Mouse (Mus musculus): ENCODE measurements at regions not wholly inside any gene's neighbourhood (a gene's known extent, or its start where the extent isn't known, plus 50 kb on each side); places are given as distances from the start of the nearest gene placed in this dataset.

- Histone ChIP-seq H3K4me3 (ENCODE audit: control insufficient read depth in 1 of 2, insufficient read depth in 1 of 2, low read depth in 1 of 2, low read length in 2 of 2) (no peak overlapping the region), H3K27me3 (ENCODE audit: control insufficient read depth, insufficient read depth, low read length) (no peaks in the 10 kb centered on the region), H3K4me2 (ENCODE audit: low read length) (no peak overlapping the region), H3K9me3 (ENCODE audit: control insufficient read depth, low read length) (no peaks in the 10 kb centered on the region), H3K4me1 (ENCODE audit: control insufficient read depth in 2 of 2, insufficient read depth in 2 of 2, low read length in 2 of 2) (peaks cover 2 to 8% of the 10 kb centered on the region in 2 experiments; a peak in 1 of 4 replicates), H3K27ac (replicated peaks in 1 of 2; ENCODE audit: control insufficient read depth in 1 of 2, insufficient read depth in 1 of 2, low read depth in 2 of 2, low read length in 2 of 2) (no peak overlapping the region), H3K36me3 (ENCODE audit: control insufficient read depth, insufficient read depth, low read length) (no peaks in the 10 kb centered on the region), H3K9ac (ENCODE audit: low read length) (no peak overlapping the region)
- ATAC-seq (ENCODE audit: insufficient number of reproducible peaks, insufficient read depth, low FRiP score, low read depth): no peak
- WGBS: 26% methylated on average over 10 of the region's 10 CpGs
These were observed 70.3 kb upstream of the Npas2 start for GRCm38 (mm10) chr1:39123081-39123812.

- WGBS: 52% methylated on average over 2 of the region's 2 CpGs
- ATAC-seq (ENCODE audit: insufficient number of reproducible peaks, insufficient read depth, low FRiP score, low read depth): no peak
- Histone ChIP-seq H3K27me3 (ENCODE audit: control insufficient read depth, insufficient read depth, low read length) (no peaks in the 10 kb centered on the region), H3K27ac (replicated peaks in 1 of 2; ENCODE audit: control insufficient read depth in 1 of 2, insufficient read depth in 1 of 2, low read depth in 2 of 2, low read length in 2 of 2) (no peak overlapping the region), H3K9ac (ENCODE audit: low read length) (no peak overlapping the region), H3K4me1 (ENCODE audit: control insufficient read depth in 2 of 2, insufficient read depth in 2 of 2, low read length in 2 of 2) (peaks cover 2 to 8% of the 10 kb centered on the region in 2 experiments; a peak in 1 of 4 replicates), H3K36me3 (ENCODE audit: control insufficient read depth, insufficient read depth, low read length) (no peaks in the 10 kb centered on the region), H3K4me2 (ENCODE audit: low read length) (no peak overlapping the region), H3K9me3 (ENCODE audit: control insufficient read depth, low read length) (no peaks in the 10 kb centered on the region), H3K4me3 (ENCODE audit: control insufficient read depth in 1 of 2, insufficient read depth in 1 of 2, low read depth in 1 of 2, low read length in 2 of 2) (no peak overlapping the region)
These were observed 69.8 kb upstream of the Npas2 start for GRCm38 (mm10) chr1:39123813-39124146.

DNA sequence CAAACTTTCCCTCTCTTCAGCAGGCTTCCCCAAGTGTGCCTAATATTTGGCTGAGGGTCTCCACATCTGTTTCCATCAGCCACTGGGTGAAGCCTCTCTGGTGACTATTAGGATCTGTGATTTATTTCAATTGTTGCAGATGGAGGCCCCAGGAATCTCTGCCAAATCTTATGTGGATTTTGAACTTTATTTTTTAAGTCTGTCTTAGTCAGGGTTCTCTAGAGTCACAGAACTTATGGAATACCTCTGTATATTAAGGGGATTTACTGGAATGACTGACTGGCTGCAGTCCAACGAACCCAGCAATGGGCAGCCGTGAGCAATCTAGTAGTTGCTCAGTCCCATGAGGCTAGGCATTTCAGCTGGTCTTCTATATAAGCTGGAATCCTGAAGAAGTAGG lies 59.0 kb upstream of the Npas2 start:
- no peak overlapping the region for H3K4me2 ChIP-seq (ENCODE audit: low read length)
- H3K9ac ChIP-seq (ENCODE audit: low read length): no peak overlapping the region
- H3K4me1 ChIP-seq (ENCODE audit: control insufficient read depth in 2 of 2, insufficient read depth in 2 of 2, low read length in 2 of 2): no peaks in the 10 kb centered on the region
- no peak overlapping the region for H3K4me3 ChIP-seq (ENCODE audit: control insufficient read depth in 1 of 2, insufficient read depth in 1 of 2, low read depth in 1 of 2, low read length in 2 of 2)
- H3K27ac ChIP-seq (replicated peaks in 1 of 2; ENCODE audit: control insufficient read depth in 1 of 2, insufficient read depth in 1 of 2, low read depth in 2 of 2, low read length in 2 of 2): no peak overlapping the region
- ATAC-seq (ENCODE audit: insufficient number of reproducible peaks, insufficient read depth, low FRiP score, low read depth): no peak
- no peaks in the 10 kb centered on the region for H3K36me3 ChIP-seq (ENCODE audit: control insufficient read depth, insufficient read depth, low read length)
- H3K27me3 ChIP-seq (ENCODE audit: control insufficient read depth, insufficient read depth, low read length): no peaks in the 10 kb centered on the region
- H3K9me3 ChIP-seq (ENCODE audit: control insufficient read depth, low read length): no peaks in the 10 kb centered on the region
- 67% methylated on average over 2 of the region's 2 CpGs for WGBS

- Histone ChIP-seq H3K9me3 (ENCODE audit: control insufficient read depth, low read length) (no peaks in the 10 kb centered on the region), H3K9ac (ENCODE audit: low read length) (no peak overlapping the region), H3K27ac (replicated peaks in 1 of 2; ENCODE audit: control insufficient read depth in 1 of 2, insufficient read depth in 1 of 2, low read depth in 2 of 2, low read length in 2 of 2) (no peak overlapping the region), H3K27me3 (ENCODE audit: control insufficient read depth, insufficient read depth, low read length) (no peaks in the 10 kb centered on the region), H3K4me2 (ENCODE audit: low read length) (no peak overlapping the region), H3K4me1 (ENCODE audit: control insufficient read depth in 2 of 2, insufficient read depth in 2 of 2, low read length in 2 of 2) (no peaks in the 10 kb centered on the region), H3K4me3 (ENCODE audit: control insufficient read depth in 1 of 2, insufficient read depth in 1 of 2, low read depth in 1 of 2, low read length in 2 of 2) (no peak overlapping the region), H3K36me3 (ENCODE audit: control insufficient read depth, insufficient read depth, low read length) (no peaks in the 10 kb centered on the region)
- no peak for ATAC-seq (ENCODE audit: insufficient number of reproducible peaks, insufficient read depth, low FRiP score, low read depth)
- WGBS: 81% methylated on average over 2 of the region's 2 CpGs
These were observed 50.5 kb upstream of the Npas2 start for GRCm38 (mm10) chr1:39143054-39143453.

DNA sequence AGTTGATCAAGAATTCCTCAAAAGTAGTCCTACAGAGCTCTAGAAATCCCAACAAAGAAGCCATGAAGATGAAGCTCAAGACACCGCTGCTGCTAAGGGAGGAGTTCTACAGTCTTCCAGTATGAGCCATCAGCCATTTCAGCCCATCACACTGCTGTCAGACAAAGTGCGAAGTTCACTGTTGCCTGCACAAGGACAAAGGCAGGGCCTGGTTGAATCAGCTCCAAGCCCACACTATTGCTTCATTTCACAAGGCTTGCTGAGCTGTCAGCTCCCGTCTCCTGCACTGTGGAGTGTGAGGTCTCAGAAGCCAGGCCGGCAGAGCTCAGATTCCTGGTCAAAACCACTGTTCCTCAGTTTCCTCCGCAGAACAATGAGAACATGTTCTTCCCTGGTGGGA lies 49.9 kb upstream of the Npas2 start:
- WGBS: 78% methylated on average over 5 of the region's 5 CpGs
- H3K9me3 ChIP-seq (ENCODE audit: control insufficient read depth, low read length): no peaks in the 10 kb centered on the region
- H3K4me2 ChIP-seq (ENCODE audit: low read length): no peak overlapping the region
- H3K4me3 ChIP-seq (ENCODE audit: control insufficient read depth in 1 of 2, insufficient read depth in 1 of 2, low read depth in 1 of 2, low read length in 2 of 2): no peak overlapping the region
- ATAC-seq (ENCODE audit: insufficient number of reproducible peaks, insufficient read depth, low FRiP score, low read depth): no peak
- H3K4me1 ChIP-seq (ENCODE audit: control insufficient read depth in 2 of 2, insufficient read depth in 2 of 2, low read length in 2 of 2): no peaks in the 10 kb centered on the region
- no peak overlapping the region for H3K9ac ChIP-seq (ENCODE audit: low read length)
- H3K27me3 ChIP-seq (ENCODE audit: control insufficient read depth, insufficient read depth, low read length): no peaks in the 10 kb centered on the region
- H3K27ac ChIP-seq (replicated peaks in 1 of 2; ENCODE audit: control insufficient read depth in 1 of 2, insufficient read depth in 1 of 2, low read depth in 2 of 2, low read length in 2 of 2): no peak overlapping the region
- H3K36me3 ChIP-seq (ENCODE audit: control insufficient read depth, insufficient read depth, low read length): no peaks in the 10 kb centered on the region
